In genomic region chr13:21326191-21326590, GRCm38 (mm10) we compare ENCODE assay signal across 8 mouse cellular contexts. TPM values are rescaled to one million over a fixed set of nuclear protein-coding genes. Genes with fewer than 3 reads are reported as not detected.
DNase-seq lines count a peak whose midpoint lies in the region; ATAC-seq and TF ChIP-seq lines count a peak whose summit lies in the region.

No protein-coding gene starts in this region.

- no peak for ATAC-seq in G1E (ENCODE audit: extremely low read depth, insufficient number of reproducible peaks, low FRiP score, poor library complexity, severe bottlenecking)
- peak; percentile 6; the same call in 1 of the 2 replicates for ATAC-seq in forebrain, embryonic 12.5 days (ENCODE audit: low FRiP score)
- ATAC-seq in intestine, embryonic 15.5 days = peak; percentile 54
- peak; percentile 52 for ATAC-seq in midbrain, embryonic 12.5 days (ENCODE audit: low FRiP score, low read depth)

- WGBS in forebrain, embryonic 12.5 days = 8% methylated on average over 4 of the region's 4 CpGs
- 12% methylated on average over 4 of the region's 4 CpGs for WGBS in intestine, embryonic 15.5 days
- WGBS in midbrain, embryonic 12.5 days = 13% methylated on average over 4 of the region's 4 CpGs

- DNase-seq in cerebellum, adult 8-10 months = peak; percentile 7
- no peak for DNase-seq in cerebellum, adult 11 months
- peak; percentile 3 for DNase-seq in G1E (ENCODE audit: low spot score)
- no peak for DNase-seq in right cerebral cortex, postnatal 14 days
- DNase-seq in frontal cortex, postnatal 10 days (ENCODE audit: low spot score in 2 of 2) = no peak

- no peak overlapping the region for H3K4me3 ChIP-seq in G1E (ENCODE audit: low read depth, low read length)
- H3K4me3 ChIP-seq in forebrain, embryonic 12.5 days (replicated peaks) = peak overlapping the region; percentile 44; the same call in 1 of the 2 replicates
- H3K4me3 ChIP-seq in intestine, embryonic 15.5 days (replicated peaks) = 0 out of 2 replicates have a peak overlapping the region, but pooled peaks have one; percentile 35
- H3K4me3 ChIP-seq in midbrain, embryonic 12.5 days = peak overlapping the region; percentile 36

- TF ChIP-seq CTCF in G1E (IDR thresholded peaks at IDR 0.05; ENCODE audit: low read depth, low read length) = 0 out of 2 replicates have a peak, but pooled peaks have one; percentile 27

- peak overlapping the region; percentile 57 for H3K4me2 ChIP-seq in forebrain, embryonic 12.5 days
- peak overlapping the region; percentile 69 for H3K4me2 ChIP-seq in intestine, embryonic 15.5 days (replicated peaks)
- H3K4me2 ChIP-seq in midbrain, embryonic 12.5 days (replicated peaks) = peak overlapping the region; percentile 51

- H3K27me3 ChIP-seq in G1E (ENCODE audit: insufficient read depth, low read length) = peaks cover 24% of the 10 kb centered on the region
- peaks cover 8% of the 10 kb centered on the region for H3K27me3 ChIP-seq in forebrain, embryonic 12.5 days
- no peaks in the 10 kb centered on the region for H3K27me3 ChIP-seq in intestine, embryonic 15.5 days (replicated peaks)
- 0 out of 2 replicates have a peak, but pooled peaks cover 10% of the 10 kb centered on the region for H3K27me3 ChIP-seq in midbrain, embryonic 12.5 days

- no peaks in the 10 kb centered on the region for H3K36me3 ChIP-seq in G1E (replicated peaks)
- H3K36me3 ChIP-seq in forebrain, embryonic 12.5 days (replicated peaks) = no peaks in the 10 kb centered on the region
- H3K36me3 ChIP-seq in intestine, embryonic 15.5 days = no peaks in the 10 kb centered on the region
- H3K36me3 ChIP-seq in midbrain, embryonic 12.5 days = no peaks in the 10 kb centered on the region

- no peaks in the 10 kb centered on the region for H3K9me3 ChIP-seq in G1E (replicated peaks)
- H3K9me3 ChIP-seq in forebrain, embryonic 12.5 days = no peaks in the 10 kb centered on the region
- H3K9me3 ChIP-seq in intestine, embryonic 15.5 days = no peaks in the 10 kb centered on the region
- H3K9me3 ChIP-seq in midbrain, embryonic 12.5 days = no peaks in the 10 kb centered on the region

- H3K27ac ChIP-seq in forebrain, embryonic 12.5 days = no peak overlapping the region
- H3K27ac ChIP-seq in intestine, embryonic 15.5 days = no peak overlapping the region
- no peak overlapping the region for H3K27ac ChIP-seq in midbrain, embryonic 12.5 days (replicated peaks)

- H3K4me1 ChIP-seq in G1E (ENCODE audit: insufficient read depth, low read depth, low read length) = peaks cover 16% of the 10 kb centered on the region
- peaks cover 11% of the 10 kb centered on the region for H3K4me1 ChIP-seq in forebrain, embryonic 12.5 days
- no peaks in the 10 kb centered on the region for H3K4me1 ChIP-seq in intestine, embryonic 15.5 days (replicated peaks)
- H3K4me1 ChIP-seq in midbrain, embryonic 12.5 days = 0 out of 2 replicates have a peak, but pooled peaks cover 8% of the 10 kb centered on the region

- no peak overlapping the region for H3K9ac ChIP-seq in forebrain, embryonic 12.5 days
- no peak overlapping the region for H3K9ac ChIP-seq in intestine, embryonic 15.5 days
- H3K9ac ChIP-seq in midbrain, embryonic 12.5 days (replicated peaks) = no peak overlapping the region

RNA-seq across cellular contexts. Expression of gene Gpx6, which starts 14.3 kb away (rescaled TPM):
- total RNA-seq in G1E (2014; fragmentation: Nextera tagmentation) (not detected in 2 replicates), G1E (2017) (0.11 and 0.29 TPM in 2 replicates)
- not detected in 2 replicates for polyA plus RNA-seq in G1E (2012)
- not detected in 2 replicates for polyA plus RNA-seq in forebrain, embryonic 12.5 days (2016; fragmentation: Nextera tagmentation; extraction: Ambion mirVana)
- not detected in 2 replicates for polyA plus RNA-seq in intestine, embryonic 15.5 days (2015; fragmentation: Nextera tagmentation; extraction: Ambion mirVana)
- polyA plus RNA-seq in midbrain, embryonic 12.5 days (2016; fragmentation: Nextera tagmentation; extraction: Ambion mirVana) = not detected in 2 replicates

RNA-seq across cellular contexts. Expression of gene Olfr1367, which starts 20.5 kb away (rescaled TPM):
- total RNA-seq in G1E (2014; fragmentation: Nextera tagmentation) (not detected in 2 replicates), G1E (2017) (0.44 TPM in 1 of 2 replicates, not detected in the other)
- not detected in 2 replicates for polyA plus RNA-seq in G1E (2012)
- not detected in 2 replicates for polyA plus RNA-seq in forebrain, embryonic 12.5 days (2016; fragmentation: Nextera tagmentation; extraction: Ambion mirVana)
- not detected in 2 replicates for polyA plus RNA-seq in intestine, embryonic 15.5 days (2015; fragmentation: Nextera tagmentation; extraction: Ambion mirVana)
- not detected in 2 replicates for polyA plus RNA-seq in midbrain, embryonic 12.5 days (2016; fragmentation: Nextera tagmentation; extraction: Ambion mirVana)

RNA-seq across cellular contexts. Expression of gene Gpx5, which starts 33.7 kb away (rescaled TPM):
- not detected in 2 replicates for total RNA-seq in G1E (2014; fragmentation: Nextera tagmentation)
- 0.11 TPM in 1 of 2 replicates, not detected in the other for total RNA-seq in G1E (2017)
- polyA plus RNA-seq in G1E (2012) = not detected in 2 replicates
- polyA plus RNA-seq in forebrain, embryonic 12.5 days (2016; fragmentation: Nextera tagmentation; extraction: Ambion mirVana) = not detected in 2 replicates
- polyA plus RNA-seq in intestine, embryonic 15.5 days (2015; fragmentation: Nextera tagmentation; extraction: Ambion mirVana) = not detected in 2 replicates
- polyA plus RNA-seq in midbrain, embryonic 12.5 days (2016; fragmentation: Nextera tagmentation; extraction: Ambion mirVana) = not detected in 2 replicates

RNA-seq across cellular contexts. Expression of gene Zscan12, which starts 36.4 kb away (rescaled TPM):
- total RNA-seq in G1E (2014; fragmentation: Nextera tagmentation) = 10.7 and 14.6 TPM in 2 replicates
- 16.2 and 16.8 TPM in 2 replicates for total RNA-seq in G1E (2017)
- 3.4 and 4.0 TPM in 2 replicates for polyA plus RNA-seq in G1E (2012)
- polyA plus RNA-seq in forebrain, embryonic 12.5 days (2016; fragmentation: Nextera tagmentation; extraction: Ambion mirVana) = 20.1 and 20.2 TPM in 2 replicates
- 8.6 and 8.7 TPM in 2 replicates for polyA plus RNA-seq in intestine, embryonic 15.5 days (2015; fragmentation: Nextera tagmentation; extraction: Ambion mirVana)
- polyA plus RNA-seq in midbrain, embryonic 12.5 days (2016; fragmentation: Nextera tagmentation; extraction: Ambion mirVana) = 20.3 and 20.7 TPM in 2 replicates

Comparison
In these comparisons a context has a peak if more than half of its experiments do, and no peak if none do; other contexts are left out.
1. DNase-seq: peak in cerebellum, adult 8-10 months (single experiment) and G1E (single experiment); none in cerebellum, adult 11 months (single experiment), right cerebral cortex, postnatal 14 days (single experiment) and frontal cortex, postnatal 10 days (0 of 2).
2. Peak in every context shown above with its lines, with median percentiles within 50 percentile points of each other: H3K4me2 ChIP-seq.